Mouse (Mus musculus) liver, embryonic 18 days (tissue): ENCODE results near the gene Klf2. TPM values are rescaled to one million over a fixed set of nuclear protein-coding genes. Genes with fewer than 3 reads are reported as not detected.

Experiments used
- polyA plus RNA-seq: library from polyadenylated mRNA; depleted of rRNA; stranded (reverse); fragments of >200 nt; gene quantifications from 2 replicates; pipeline ENCODE4 v1.2.3, GENCODE M21; 2012; rRNA removed

The Klf2 gene
- polyA plus RNA-seq: 4.9 and 5.6 TPM in 2 replicates

GRCm38 (mm10) chr8:72318801-72319322, at the start of gene Klf2:
Gene Klf2, plus strand, starts transcription at chr8:72319033.

DNA sequence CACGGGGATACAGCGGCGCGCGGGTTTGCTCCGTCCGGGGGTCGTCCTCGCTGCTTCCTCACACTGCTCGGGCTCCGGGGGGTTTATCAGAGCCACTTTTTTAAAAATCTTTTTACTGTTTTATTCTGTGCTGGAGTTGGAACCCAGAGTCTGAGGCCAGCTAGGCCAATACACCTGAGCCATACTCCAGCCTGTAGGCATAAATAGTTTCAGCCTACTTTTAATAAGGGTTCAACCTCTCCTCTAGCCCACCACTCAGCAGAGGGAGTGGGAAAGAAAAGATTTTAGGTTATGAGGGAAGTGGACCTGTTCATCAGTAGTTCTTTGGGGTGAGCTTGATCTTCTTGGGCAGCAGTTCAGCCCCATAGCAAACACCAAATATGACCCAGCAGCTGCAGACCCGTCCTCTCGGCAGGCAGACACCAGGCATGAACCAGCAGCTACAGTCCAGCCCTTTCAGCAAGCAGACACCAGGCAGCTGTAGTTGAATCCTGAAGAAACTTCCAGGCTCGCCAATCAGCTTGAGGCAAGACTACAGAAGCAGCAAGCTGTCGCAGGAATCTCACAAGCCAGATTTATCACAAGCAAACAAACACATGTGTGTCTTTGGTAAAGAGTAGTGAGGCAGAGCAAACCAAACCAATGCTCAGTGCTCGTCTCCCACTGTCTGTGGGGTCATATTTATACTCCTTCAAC, 13.5 kb upstream of the Klf2 start, which contains the start of gene Gm10282:
TSS of gene Gm10282 (minus strand) at position 51 of the 696 bp plus-strand sequence.

Other genes starting within 250 kb of the Klf2 start
- not detected in 2 replicates for gene Olfr373, start 235.9 kb upstream of the Klf2 start, polyA plus RNA-seq
- 0.01 TPM in 1 of 2 replicates, not detected in the other for gene Olfr374, start 212.0 kb upstream of the Klf2 start, polyA plus RNA-seq
- gene Tpm4, start 184.1 kb upstream of the Klf2 start, polyA plus RNA-seq: 60.7 and 68.7 TPM in 2 replicates
- gene Rab8a, start 157.8 kb upstream of the Klf2 start, polyA plus RNA-seq: 66.6 and 67.5 TPM in 2 replicates
- gene Hsh2d, start 129.4 kb upstream of the Klf2 start, polyA plus RNA-seq: 0.89 and 1.6 TPM in 2 replicates
- 0.03 TPM in 1 of 2 replicates, not detected in the other for gene Cib3, start 106.2 kb upstream of the Klf2 start, polyA plus RNA-seq
- not detected in 2 replicates for gene Gm11034, start 105.4 kb upstream of the Klf2 start, polyA plus RNA-seq
- gene Fam32a, start 99.3 kb upstream of the Klf2 start, polyA plus RNA-seq: 28.3 and 28.8 TPM in 2 replicates
- gene Ap1m1, start 79.0 kb upstream of the Klf2 start, polyA plus RNA-seq: 33.5 and 36.0 TPM in 2 replicates
- gene Gm10282, start 13.8 kb upstream of the Klf2 start, polyA plus RNA-seq: 5.7 and 6.6 TPM in 2 replicates
- gene Eps15l1, start 102.4 kb downstream of the Klf2 start, polyA plus RNA-seq: 16.9 and 20.9 TPM in 2 replicates
- 0.22 and 0.32 TPM in 2 replicates for gene Calr3, start 124.8 kb downstream of the Klf2 start, polyA plus RNA-seq
- gene 1700030K09Rik, start 124.8 kb downstream of the Klf2 start, polyA plus RNA-seq: 2.4 and 2.5 TPM in 2 replicates
- gene Cherp, start 156.2 kb downstream of the Klf2 start, polyA plus RNA-seq: 13.3 and 15.6 TPM in 2 replicates
- gene Slc35e1, start 173.6 kb downstream of the Klf2 start, polyA plus RNA-seq: 9.6 and 10.1 TPM in 2 replicates
- 3.5 and 4.8 TPM in 2 replicates for gene Med26, start 229.2 kb downstream of the Klf2 start, polyA plus RNA-seq